Mouse (Mus musculus): Measurements from ENCODE around the gene Slc39a11. TPM values are rescaled to one million over a fixed set of nuclear protein-coding genes. Genes with fewer than 3 reads are reported as not detected.
A peak's percentile ranks its signal among the peaks of the same experiment; 100 is the strongest.

The Slc39a11 gene
- polyA plus RNA-seq, 1 experiment from 2014 or later, result 15.1 TPM

DNA sequence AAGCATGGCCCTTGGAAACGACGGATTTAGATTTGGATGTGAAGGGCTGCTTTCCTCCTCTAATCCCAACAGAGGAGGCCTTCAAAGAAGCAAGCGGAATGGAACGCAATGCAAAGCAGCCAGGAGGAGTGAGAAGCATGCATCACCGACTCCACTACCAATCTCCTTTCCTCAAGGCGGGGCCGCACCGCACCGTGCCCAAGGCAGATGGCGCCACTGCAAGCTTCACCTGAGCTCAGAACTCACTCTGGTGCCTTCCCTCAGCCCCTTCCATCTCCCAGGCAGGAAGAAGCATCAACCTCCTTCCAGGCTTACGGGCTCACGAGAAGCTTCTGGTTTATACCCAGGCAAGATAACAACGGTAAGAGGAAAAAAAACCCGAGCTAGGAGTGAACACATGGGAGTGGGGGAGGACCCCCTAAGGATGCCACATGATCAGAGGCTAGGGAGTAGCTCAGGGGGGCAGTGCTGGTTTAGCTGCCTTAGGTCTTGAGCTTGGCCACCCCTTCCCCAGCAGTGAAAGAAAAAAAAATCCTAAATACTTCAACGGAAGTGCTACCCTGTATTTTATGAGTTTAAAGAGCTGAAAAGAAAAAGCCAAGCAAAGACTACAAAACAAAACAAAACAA lies 191.2 kb downstream of the Slc39a11 start:
- ATAC-seq, result no peak
- 74% methylated on average over 13 of the region's 15 CpGs for WGBS

GRCm38 (mm10) chr11:113452861-113453568 lies 196.9 kb downstream of the Slc39a11 start:
- 45% methylated on average over 16 of the region's 16 CpGs for WGBS

More for the DNA sequence above, 191.2 kb downstream of the Slc39a11 start:
- Histone ChIP-seq H3K27me3 (replicated peaks; ENCODE audit: insufficient read depth, low read length) (no peaks in the 10 kb centered on the region), H3K4me1 (ENCODE audit: insufficient read depth, low read depth, low read length) (no peaks in the 10 kb centered on the region), H3K27ac (ENCODE audit: low read length) (no peak overlapping the region), H3K9ac (replicated peaks; ENCODE audit: low read depth) (no peak overlapping the region), H3K4me2 (replicated peaks; ENCODE audit: low read depth, low read length) (no peak overlapping the region), H3K9me3 (ENCODE audit: low read length) (0 out of 2 replicates have a peak, but pooled peaks cover 2% of the 10 kb centered on the region), H3K4me3 (ENCODE audit: low read depth, low read length) (no peak overlapping the region), H3K36me3 (ENCODE audit: insufficient read depth, low read length) (no peaks in the 10 kb centered on the region)
- TF ChIP-seq EP300 (IDR thresholded peaks at IDR 0.05) (no peak), CTCF (IDR thresholded peaks at IDR 0.05) (peak; percentile 48)
- DNase-seq (ENCODE audit: low spot score), result no peak

DNA sequence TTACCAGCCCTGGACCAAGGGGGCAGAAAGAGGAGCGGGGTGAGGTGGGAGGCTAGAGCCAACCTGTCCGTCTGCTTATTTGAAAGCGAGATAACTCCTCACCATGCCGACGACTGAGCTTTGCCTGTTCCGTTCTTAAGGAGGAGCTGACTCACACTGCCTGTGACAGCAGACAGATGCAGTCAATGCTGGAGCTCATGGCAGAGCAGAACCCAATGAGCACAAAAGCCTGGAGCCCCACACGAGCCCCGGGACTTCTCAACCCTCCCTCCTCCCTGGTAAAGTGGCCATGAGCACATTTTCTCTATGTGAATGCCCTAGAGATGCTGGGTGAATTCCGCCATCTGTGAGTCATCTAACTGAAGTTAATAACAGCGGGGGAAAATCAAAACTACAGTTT lies 198.6 kb downstream of the Slc39a11 start:
- WGBS, result 66% methylated on average over 10 of the region's 10 CpGs
- Histone ChIP-seq H3K27ac (ENCODE audit: low read length) (no peak overlapping the region), H3K4me3 (ENCODE audit: low read depth, low read length) (no peak overlapping the region), H3K9me3 (ENCODE audit: low read length) (no peaks in the 10 kb centered on the region), H3K27me3 (replicated peaks; ENCODE audit: insufficient read depth, low read length) (no peaks in the 10 kb centered on the region), H3K9ac (replicated peaks; ENCODE audit: low read depth) (no peak overlapping the region), H3K4me1 (ENCODE audit: insufficient read depth, low read depth, low read length) (no peaks in the 10 kb centered on the region), H3K36me3 (ENCODE audit: insufficient read depth, low read length) (no peaks in the 10 kb centered on the region), H3K4me2 (replicated peaks; ENCODE audit: low read depth, low read length) (no peak overlapping the region)
- TF ChIP-seq CTCF (IDR thresholded peaks at IDR 0.05) (no peak), EP300 (IDR thresholded peaks at IDR 0.05) (no peak)
- ATAC-seq (no peak), DNase-seq (ENCODE audit: low spot score) (no peak)

More at GRCm38 (mm10) chr11:113452861-113453568, 196.9 kb downstream of the Slc39a11 start:
- Histone ChIP-seq H3K4me3 (ENCODE audit: low read depth, low read length) (no peak overlapping the region), H3K27me3 (replicated peaks; ENCODE audit: insufficient read depth, low read length) (no peaks in the 10 kb centered on the region), H3K9ac (replicated peaks; ENCODE audit: low read depth) (no peak overlapping the region), H3K4me1 (ENCODE audit: insufficient read depth, low read depth, low read length) (no peaks in the 10 kb centered on the region), H3K9me3 (ENCODE audit: low read length) (no peaks in the 10 kb centered on the region), H3K27ac (ENCODE audit: low read length) (no peak overlapping the region), H3K4me2 (replicated peaks; ENCODE audit: low read depth, low read length) (no peak overlapping the region), H3K36me3 (ENCODE audit: insufficient read depth, low read length) (no peaks in the 10 kb centered on the region)
- ATAC-seq (peak; percentile 26; the same call in 1 of the 2 replicates), DNase-seq (ENCODE audit: low spot score) (no peak)
- no peak for TF ChIP-seq CTCF (IDR thresholded peaks at IDR 0.05)

DNA sequence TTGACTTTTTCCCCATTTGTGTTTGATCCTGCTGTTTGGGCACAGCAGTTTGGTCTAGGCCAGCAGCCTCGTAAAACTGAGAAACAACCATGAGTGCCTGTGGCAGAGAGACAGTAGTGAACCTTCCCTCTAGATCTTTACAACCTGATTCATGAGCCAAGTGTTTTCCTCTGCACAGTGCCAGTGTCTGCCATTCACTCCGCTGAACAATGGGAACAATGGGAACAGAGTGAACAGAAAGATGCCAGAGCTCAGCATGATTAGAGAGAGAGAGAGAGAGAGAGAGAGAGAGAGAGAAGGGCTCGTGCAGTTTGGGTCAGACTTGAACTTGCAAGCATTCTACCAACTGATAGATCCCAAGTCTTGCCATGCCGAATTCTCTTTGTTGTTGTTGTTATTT lies 199.2 kb downstream of the Slc39a11 start:
- H3K27me3 ChIP-seq (replicated peaks; ENCODE audit: insufficient read depth, low read length), result no peaks in the 10 kb centered on the region
- no peaks in the 10 kb centered on the region for H3K9me3 ChIP-seq (ENCODE audit: low read length)
- H3K4me3 ChIP-seq (ENCODE audit: low read depth, low read length), result no peak overlapping the region
- H3K9ac ChIP-seq (replicated peaks; ENCODE audit: low read depth), result no peak overlapping the region
- no peaks in the 10 kb centered on the region for H3K4me1 ChIP-seq (ENCODE audit: insufficient read depth, low read depth, low read length)
- TF ChIP-seq EP300 (IDR thresholded peaks at IDR 0.05), result no peak
- TF ChIP-seq CTCF (IDR thresholded peaks at IDR 0.05), result no peak
- H3K36me3 ChIP-seq (ENCODE audit: insufficient read depth, low read length), result no peaks in the 10 kb centered on the region
- WGBS, result 87% methylated on average over 4 of the region's 4 CpGs
- DNase-seq (ENCODE audit: low spot score) (no peak), ATAC-seq (no peak)
- no peak overlapping the region for H3K27ac ChIP-seq (ENCODE audit: low read length)
- H3K4me2 ChIP-seq (replicated peaks; ENCODE audit: low read depth, low read length), result no peak overlapping the region

- Histone ChIP-seq H3K4me2 (replicated peaks; ENCODE audit: low read depth, low read length) (no peak overlapping the region), H3K36me3 (ENCODE audit: insufficient read depth, low read length) (no peaks in the 10 kb centered on the region), H3K9me3 (ENCODE audit: low read length) (no peaks in the 10 kb centered on the region), H3K9ac (replicated peaks; ENCODE audit: low read depth) (no peak overlapping the region), H3K27me3 (replicated peaks; ENCODE audit: insufficient read depth, low read length) (no peaks in the 10 kb centered on the region), H3K27ac (ENCODE audit: low read length) (no peak overlapping the region), H3K4me3 (ENCODE audit: low read depth, low read length) (no peak overlapping the region), H3K4me1 (ENCODE audit: insufficient read depth, low read depth, low read length) (no peaks in the 10 kb centered on the region)
- TF ChIP-seq EP300 (IDR thresholded peaks at IDR 0.05) (no peak), CTCF (IDR thresholded peaks at IDR 0.05) (no peak)
- DNase-seq (ENCODE audit: low spot score) (no peak), ATAC-seq (no peak)
- 77% methylated on average over 6 of the region's 6 CpGs for WGBS
Measured at GRCm38 (mm10) chr11:113450028-113450427, 199.9 kb downstream of the Slc39a11 start.

GRCm38 (mm10) chr11:113442036-113442435 lies 207.8 kb downstream of the Slc39a11 start:
- 95% methylated on average over 11 of the region's 11 CpGs for WGBS
- no peak for TF ChIP-seq CTCF (IDR thresholded peaks at IDR 0.05)
- TF ChIP-seq EP300 (IDR thresholded peaks at IDR 0.05), result no peak
- no peak for DNase-seq (ENCODE audit: low spot score)
- Histone ChIP-seq H3K9me3 (ENCODE audit: low read length) (no peaks in the 10 kb centered on the region), H3K4me1 (ENCODE audit: insufficient read depth, low read depth, low read length) (no peaks in the 10 kb centered on the region), H3K4me3 (ENCODE audit: low read depth, low read length) (no peak overlapping the region), H3K36me3 (ENCODE audit: insufficient read depth, low read length) (no peaks in the 10 kb centered on the region), H3K27ac (ENCODE audit: low read length) (no peak overlapping the region), H3K4me2 (replicated peaks; ENCODE audit: low read depth, low read length) (no peak overlapping the region), H3K9ac (replicated peaks; ENCODE audit: low read depth) (no peak overlapping the region), H3K27me3 (replicated peaks; ENCODE audit: insufficient read depth, low read length) (no peaks in the 10 kb centered on the region)
- no peak for ATAC-seq

Measured in lung, postnatal 0 days (tissue).